Mouse (Mus musculus) small intestine, adult 2 months (tissue): ENCODE results near the gene Bend5.

Source experiments
- CTCF ChIP-seq: fragments of 200-500 bp; IDR thresholded peaks from 2 replicates; pipeline ENCODE4 v1.5.1; 2012; ENCODE audit warnings: low read depth, mild to moderate bottlenecking, control low read depth, inconsistent platforms, low read length, moderate library complexity, mixed read lengths; ENCODE audit not compliant: insufficient replicate concordance, insufficient read length; ENCODE audit errors: extremely low read depth
- POLR2A ChIP-seq: fragments of 200-500 bp; IDR thresholded peaks from 2 replicates; pipeline ENCODE4 v1.6.1; 2012; ENCODE audit warnings: low read depth, mild to moderate bottlenecking, control low read depth, inconsistent platforms, low read length, moderate library complexity

DNA sequence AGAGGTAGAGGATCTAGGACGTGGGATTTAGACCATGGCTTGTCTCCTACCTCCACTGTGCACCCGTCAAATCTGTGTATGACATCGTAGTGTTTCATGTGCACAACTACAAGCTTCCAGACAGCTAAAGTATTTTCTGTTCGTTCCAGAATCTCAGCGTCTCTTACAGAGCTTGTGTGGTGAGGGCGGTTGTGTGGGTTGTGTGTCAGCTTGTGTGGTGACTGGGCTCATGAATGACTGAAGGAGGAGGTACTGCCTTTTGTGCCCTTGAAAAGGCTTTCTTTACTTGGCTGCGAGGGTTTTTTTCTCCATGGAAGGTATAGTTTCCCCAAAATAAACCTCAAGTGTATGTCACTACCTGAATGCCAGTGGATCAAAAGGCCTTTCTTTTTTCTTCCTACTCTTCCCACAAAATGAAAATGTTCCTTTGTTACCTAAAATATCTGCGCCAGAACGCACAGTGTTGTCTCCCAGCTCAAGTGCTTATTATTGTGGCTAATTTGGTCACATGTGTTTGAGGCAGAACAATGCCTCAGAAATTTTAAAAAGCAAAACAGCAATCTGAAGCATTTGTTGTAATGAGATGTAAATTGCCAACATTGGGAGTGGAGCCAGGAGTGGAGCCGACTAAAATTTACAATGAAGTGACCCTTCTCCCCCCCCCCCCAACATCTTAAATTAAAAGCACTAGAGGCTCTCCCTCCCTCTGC, 29.3 kb downstream of the Bend5 start:
- no peak for TF ChIP-seq CTCF
- TF ChIP-seq POLR2A = no peak
